Mouse (Mus musculus) hindbrain, embryonic 16.5 days (tissue): ENCODE data around the gene Lrrc4. TPM values are rescaled to one million over a fixed set of nuclear protein-coding genes. Genes with fewer than 3 reads are reported as not detected.
A peak's percentile ranks its signal among the peaks of the same experiment; 100 is the strongest.

ENCODE experiments used
- ATAC-seq: fragments of 200-750 bp; cut with Nextera tagmentation; 2 replicates; pipeline ENCODE4 v1.8.0; 2017; ENCODE audit warnings: moderate TSS enrichment, moderate library complexity
- H3K27ac ChIP-seq: fragments of 300-500 bp; sonication (generic); 2 replicates; pipeline ENCODE4 v1.5.1; 2014; ENCODE audit warnings: low read depth, mild to moderate bottlenecking, control low read depth, low read length, moderate library complexity
- H3K27me3 ChIP-seq: fragments of 300-500 bp; sonication (generic); replicated peaks from 2 replicates; pipeline ENCODE4 v1.6.1; 2014; ENCODE audit warnings: low read length; ENCODE audit not compliant: control insufficient read depth, insufficient read depth
- H3K36me3 ChIP-seq: fragments of 300-500 bp; sonication (generic); 2 replicates; pipeline ENCODE4 v1.6.1; 2014; ENCODE audit warnings: mild to moderate bottlenecking, low read length, moderate library complexity, mixed read lengths; ENCODE audit not compliant: control insufficient read depth, insufficient read depth
- H3K4me1 ChIP-seq: fragments of 300-500 bp; sonication (generic); 2 replicates; pipeline ENCODE4 v1.6.1; 2014; ENCODE audit warnings: low read depth, low read length; ENCODE audit not compliant: control insufficient read depth, insufficient read depth
- H3K4me2 ChIP-seq: fragments of 300-500 bp; sonication (generic); 2 replicates; pipeline ENCODE4 v1.6.1; 2014; ENCODE audit warnings: mild to moderate bottlenecking, low read length, control low read depth, moderate library complexity
- H3K4me3 ChIP-seq: fragments of 300-500 bp; sonication (generic); 2 replicates; pipeline ENCODE4 v1.5.1; 2014; ENCODE audit warnings: mild to moderate bottlenecking, low read length, control low read depth, moderate library complexity
- H3K9ac ChIP-seq: fragments of 300-500 bp; sonication (generic); 2 replicates; pipeline ENCODE4 v1.6.1; 2014; ENCODE audit warnings: low read depth, mild to moderate bottlenecking, control low read depth, low read length, moderate library complexity
- H3K9me3 ChIP-seq: fragments of 300-500 bp; sonication (generic); 2 replicates; pipeline ENCODE4 v1.6.1; 2014; ENCODE audit warnings: mild to moderate bottlenecking, low read length, moderate library complexity; ENCODE audit not compliant: control insufficient read depth
- WGBS: fragments of 180-500 bp; shearing (Covaris S2); extraction: QIAGEN DNeasy Blood & Tissue Kit; methylation state at CpG from one replicate; pipeline ENCODE4 v1.1.7; 2014; 5-methylcytosine and 5-hydroxymethylcytosine counted together
- polyA plus RNA-seq: library from polyadenylated mRNA; unstranded; fragments of >200 nt; fragmentation: Nextera tagmentation; extraction: Ambion mirVana; gene quantifications from 2 replicates; pipeline ENCODE4 v1.2.1, GENCODE M21; 2015

Lrrc4 gene
- polyA plus RNA-seq, 1 experiment from 2014 or later: 7.2 TPM

- WGBS: 93% methylated on average over 5 of the region's 5 CpGs
- Histone ChIP-seq H3K9ac (no peak overlapping the region), H3K9me3 (no peaks in the 10 kb centered on the region), H3K27ac (no peak overlapping the region), H3K4me3 (no peak overlapping the region), H3K4me1 (peaks cover 11% of the 10 kb centered on the region), H3K27me3 (no peaks in the 10 kb centered on the region), H3K36me3 (no peaks in the 10 kb centered on the region), H3K4me2 (no peak overlapping the region)
- ATAC-seq: no peak
Measured at GRCm38 (mm10) chr6:28621961-28622360, 209.6 kb downstream of the Lrrc4 start.

- Histone ChIP-seq H3K9ac (no peak overlapping the region), H3K27ac (no peak overlapping the region), H3K4me2 (no peak overlapping the region), H3K4me3 (no peak overlapping the region), H3K36me3 (no peaks in the 10 kb centered on the region), H3K4me1 (peaks cover 11% of the 10 kb centered on the region), H3K27me3 (no peaks in the 10 kb centered on the region), H3K9me3 (no peaks in the 10 kb centered on the region)
- 83% methylated on average over 4 of the region's 4 CpGs for WGBS
- ATAC-seq: no peak
Measured at GRCm38 (mm10) chr6:28621431-28621830, 210.1 kb downstream of the Lrrc4 start.

DNA sequence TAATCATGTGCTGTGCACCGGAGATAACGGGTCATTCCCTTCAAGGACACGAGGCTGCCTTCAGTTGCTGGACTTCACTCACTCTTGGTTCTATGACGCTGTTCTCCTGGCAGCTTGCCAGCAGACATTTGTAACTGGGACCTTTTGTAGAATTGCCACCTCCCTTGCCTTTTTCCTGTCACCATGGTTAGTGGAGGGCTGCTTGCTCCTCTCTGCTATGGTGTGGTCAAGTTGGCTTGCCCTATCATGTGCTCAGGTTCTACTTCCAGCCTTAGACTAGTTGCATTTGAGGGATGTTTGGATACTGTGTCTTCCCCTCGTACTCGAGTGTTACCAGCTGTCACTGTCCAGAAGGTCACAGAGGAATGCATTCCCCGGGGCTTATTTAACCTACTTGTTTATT is 212.8 kb downstream of the Lrrc4 start:
- no peak overlapping the region; the same call in 1 of the 2 replicates for H3K4me2 ChIP-seq
- ATAC-seq: peak; percentile 50; the same call in 1 of the 2 replicates
- H3K4me1 ChIP-seq: peaks cover 11% of the 10 kb centered on the region
- 35% methylated on average over 7 of the region's 7 CpGs for WGBS
- no peaks in the 10 kb centered on the region for H3K27me3 ChIP-seq
- no peak overlapping the region for H3K9ac ChIP-seq
- H3K9me3 ChIP-seq: no peaks in the 10 kb centered on the region
- H3K27ac ChIP-seq: no peak overlapping the region
- H3K4me3 ChIP-seq: no peak overlapping the region
- H3K36me3 ChIP-seq: no peaks in the 10 kb centered on the region

DNA sequence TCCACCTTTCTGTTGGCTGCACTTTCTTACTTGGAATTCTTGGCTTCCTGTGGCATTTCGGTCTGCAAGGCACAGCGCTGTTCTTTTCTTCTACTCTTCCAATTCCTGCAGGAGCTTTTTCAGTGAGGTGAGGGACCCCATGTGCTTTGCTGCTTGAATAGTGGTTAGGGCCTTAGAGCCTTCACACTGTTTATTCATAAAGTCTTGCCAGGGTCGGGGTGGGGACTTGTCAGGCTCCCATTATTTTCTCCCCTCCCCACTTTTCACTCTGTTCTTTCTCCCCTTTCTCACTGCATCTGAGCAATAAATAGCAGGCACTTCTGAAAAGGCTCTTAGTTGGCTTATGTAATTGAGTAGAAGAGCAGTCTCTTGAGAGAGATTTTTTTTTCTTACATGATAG is 213.2 kb downstream of the Lrrc4 start:
- Histone ChIP-seq H3K4me1 (peaks cover 11% of the 10 kb centered on the region), H3K4me2 (no peak overlapping the region; the same call in 1 of the 2 replicates), H3K9ac (no peak overlapping the region), H3K36me3 (no peaks in the 10 kb centered on the region), H3K27ac (no peak overlapping the region), H3K4me3 (no peak overlapping the region), H3K9me3 (no peaks in the 10 kb centered on the region), H3K27me3 (no peaks in the 10 kb centered on the region)
- 29% methylated on average over 3 of the region's 3 CpGs for WGBS
- ATAC-seq: peak; percentile 28; the same call in 1 of the 2 replicates

- H3K27ac ChIP-seq: no peak overlapping the region
- 32% methylated on average over 3 of the region's 3 CpGs for WGBS
- H3K36me3 ChIP-seq: no peaks in the 10 kb centered on the region
- no peak for ATAC-seq
- H3K4me2 ChIP-seq: no peak overlapping the region
- peaks cover 11% of the 10 kb centered on the region for H3K4me1 ChIP-seq
- H3K9ac ChIP-seq: no peak overlapping the region
- H3K27me3 ChIP-seq: no peaks in the 10 kb centered on the region
- no peaks in the 10 kb centered on the region for H3K9me3 ChIP-seq
- no peak overlapping the region for H3K4me3 ChIP-seq
Measured at GRCm38 (mm10) chr6:28615966-28616365, 215.6 kb downstream of the Lrrc4 start.

DNA sequence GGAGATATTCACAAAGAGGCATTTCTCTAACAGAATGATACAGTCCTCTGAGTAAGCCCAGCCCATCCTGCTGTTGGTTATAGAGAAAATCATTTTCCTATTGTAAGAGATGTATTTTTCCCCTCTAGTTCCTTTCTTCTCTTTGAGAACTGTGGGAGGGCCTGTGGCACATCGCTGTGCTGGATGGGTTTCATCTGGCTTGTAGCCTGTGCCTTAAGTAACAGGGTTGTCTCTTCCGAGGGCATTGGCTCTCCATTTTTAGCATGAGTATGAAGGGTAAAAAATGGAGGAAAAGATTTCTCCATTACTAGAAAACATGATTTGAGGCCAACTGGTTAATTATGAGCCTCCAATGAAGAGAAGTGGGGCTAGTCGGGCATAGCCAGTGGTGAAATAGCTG is 216.1 kb downstream of the Lrrc4 start:
- 74% methylated on average over 3 of the region's 3 CpGs for WGBS
- no peaks in the 10 kb centered on the region for H3K9me3 ChIP-seq
- peaks cover 11% of the 10 kb centered on the region for H3K4me1 ChIP-seq
- no peaks in the 10 kb centered on the region for H3K27me3 ChIP-seq
- no peak overlapping the region for H3K4me2 ChIP-seq
- ATAC-seq: no peak
- no peak overlapping the region for H3K27ac ChIP-seq
- no peaks in the 10 kb centered on the region for H3K36me3 ChIP-seq
- no peak overlapping the region for H3K4me3 ChIP-seq
- H3K9ac ChIP-seq: no peak overlapping the region

- no peak overlapping the region for H3K27ac ChIP-seq
- no peak for ATAC-seq
- H3K4me3 ChIP-seq: no peak overlapping the region
- H3K4me1 ChIP-seq: peaks cover 11% of the 10 kb centered on the region
- WGBS: 85% methylated on average over 4 of the region's 4 CpGs
- H3K36me3 ChIP-seq: no peaks in the 10 kb centered on the region
- no peak overlapping the region for H3K9ac ChIP-seq
- no peaks in the 10 kb centered on the region for H3K27me3 ChIP-seq
- H3K4me2 ChIP-seq: no peak overlapping the region
- no peaks in the 10 kb centered on the region for H3K9me3 ChIP-seq
Measured at GRCm38 (mm10) chr6:28614856-28615255, 216.7 kb downstream of the Lrrc4 start.

DNA sequence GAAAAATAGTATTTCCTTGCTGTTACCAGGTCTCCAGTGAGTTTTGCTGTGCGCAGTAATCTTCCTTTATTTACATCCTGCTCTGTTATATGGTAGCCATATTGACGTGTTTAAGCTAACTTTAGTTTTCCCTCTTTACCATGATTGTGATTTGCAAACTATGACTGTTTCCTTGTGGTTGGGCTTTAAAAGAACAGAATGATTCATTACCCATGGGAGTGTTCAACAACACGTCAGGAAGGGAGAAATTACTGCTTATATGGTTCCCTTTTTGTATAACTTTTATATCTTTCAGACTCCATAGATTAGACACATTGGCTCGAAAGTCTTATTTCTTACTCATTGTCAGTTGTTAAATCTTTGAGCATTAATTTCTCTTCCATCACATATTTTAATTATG is 218.1 kb downstream of the Lrrc4 start:
- Histone ChIP-seq H3K9ac (no peak overlapping the region), H3K36me3 (no peaks in the 10 kb centered on the region), H3K27me3 (no peaks in the 10 kb centered on the region), H3K4me2 (no peak overlapping the region), H3K4me3 (no peak overlapping the region), H3K4me1 (peaks cover 3% of the 10 kb centered on the region; the same call in 1 of the 2 replicates), H3K27ac (no peak overlapping the region), H3K9me3 (no peaks in the 10 kb centered on the region)
- 80% methylated on average over 4 of the region's 4 CpGs for WGBS
- ATAC-seq: no peak
